Mouse (Mus musculus) layer of hippocampus, postnatal 14 days (tissue): ENCODE data around the gene Cx3cr1. TPM values are rescaled to one million over a fixed set of nuclear protein-coding genes. Genes with fewer than 3 reads are reported as not detected.
"Not testable (repeated sequence)": the region's sequence is repeated elsewhere in the genome, so short reads cannot be mapped to it uniquely, and the experiment has no call there.

Experiments used
- DNase-seq, 2 experiments: peaks; one replicate each; pipeline ENCODE4 v3.0.0; 2021 to 2022; ENCODE audit warnings: low spot score in 2 of 2, mixed read lengths in 1 of 2
- total RNA-seq, 2 experiments: library from RNA; stranded (reverse); gene quantifications; 2 replicates each; pipeline ENCODE4 v1.2.3; 2021

The Cx3cr1 gene
- total RNA-seq, 2 experiments from 2014 or later = 34.7 to 36.0 TPM

DNA sequence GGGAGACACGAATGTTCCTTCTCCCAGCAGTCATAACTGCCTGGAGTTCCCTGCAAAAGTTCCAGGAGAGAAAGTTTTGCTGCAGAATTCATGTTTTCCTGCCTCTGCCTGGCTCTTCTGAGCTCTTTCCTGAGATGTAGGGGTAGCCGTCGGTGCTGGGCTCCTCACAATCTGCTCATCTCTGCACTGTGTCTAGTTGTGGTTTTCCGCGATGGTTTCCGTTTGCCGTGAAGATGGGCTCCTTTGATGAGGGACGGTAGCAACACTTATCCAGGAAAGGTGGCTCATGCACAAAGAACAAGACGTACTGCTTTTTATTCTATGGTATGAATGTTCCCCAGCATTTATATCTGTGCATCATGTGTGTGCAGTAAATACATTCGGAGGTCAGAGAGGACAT lies 39.3 kb downstream of the Cx3cr1 start:
- DNase-seq = no peak

DNA sequence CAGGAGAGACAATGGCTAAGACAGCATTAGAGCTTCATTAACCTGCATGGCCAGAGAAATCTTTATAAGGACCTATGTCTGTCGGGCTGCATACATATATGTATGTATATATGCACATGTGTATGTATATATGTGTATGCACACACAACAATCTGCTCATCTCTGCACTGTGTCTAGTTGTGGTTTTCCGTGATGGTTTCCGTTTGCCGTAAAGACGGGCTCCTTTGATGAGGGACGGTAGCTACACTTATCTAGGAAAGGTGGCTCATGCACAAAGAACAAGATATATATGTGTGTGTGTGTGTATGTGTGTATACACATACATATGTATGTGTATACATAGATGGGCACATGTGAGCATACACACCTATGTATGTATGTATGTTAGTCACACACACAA lies 39.8 kb downstream of the Cx3cr1 start:
- DNase-seq = no peak

DNA sequence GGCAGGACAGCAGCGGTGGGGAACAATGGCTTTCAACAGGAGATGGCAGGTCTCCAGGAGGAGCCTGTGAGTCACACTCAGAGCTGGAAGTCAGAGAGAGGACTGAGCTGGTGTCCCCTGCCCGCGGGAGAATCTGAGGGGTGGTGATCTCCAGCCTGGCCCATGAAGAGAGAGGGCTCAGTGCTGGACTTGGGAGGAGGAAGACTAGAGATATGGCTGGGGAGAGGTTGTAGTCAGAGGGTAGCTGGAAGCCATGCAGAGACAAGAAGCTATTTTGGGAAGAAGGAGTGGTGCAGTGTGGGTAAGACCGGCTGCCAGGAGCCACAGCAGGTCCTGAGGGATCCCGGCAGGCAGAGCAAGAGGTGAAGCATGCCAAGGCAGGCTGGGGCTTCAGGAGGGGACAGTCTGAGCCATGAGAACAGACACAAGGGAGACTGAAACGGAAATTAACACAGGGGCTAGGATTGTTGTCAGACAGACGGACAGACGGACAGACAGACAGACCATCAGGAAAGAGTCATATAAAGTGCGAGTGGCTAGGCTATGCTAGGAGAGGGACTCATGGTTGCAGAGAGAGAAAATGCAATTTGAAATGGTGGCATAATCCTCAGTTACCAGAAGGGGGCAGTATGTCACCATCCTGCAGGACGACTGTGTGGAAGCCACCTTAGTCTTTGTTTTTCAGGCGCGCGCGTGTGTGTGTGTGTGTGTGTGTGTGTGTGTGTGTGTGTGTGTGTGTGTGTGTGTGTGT lies 42.1 kb downstream of the Cx3cr1 start:
- DNase-seq = peak; percentile 52 to 77

DNA sequence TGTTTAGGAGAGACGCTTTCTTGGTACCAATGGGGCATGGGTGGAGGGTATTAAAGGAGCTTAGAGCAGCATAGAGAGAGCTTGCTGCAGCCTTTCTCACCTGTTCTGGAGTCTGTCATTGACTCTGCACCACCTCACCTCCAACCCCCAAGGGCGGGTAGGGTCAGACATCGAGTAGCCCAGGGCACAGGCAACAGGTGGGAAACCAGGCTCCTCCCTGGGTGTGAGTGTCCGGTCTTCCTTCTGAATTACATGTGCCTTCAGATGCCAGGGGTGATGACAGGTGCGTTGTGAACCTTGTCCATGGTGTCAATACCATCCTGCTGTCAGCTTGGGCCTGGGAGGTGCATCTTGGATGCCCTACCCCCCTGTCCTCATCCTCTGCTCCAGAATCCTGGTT lies 45.1 kb downstream of the Cx3cr1 start:
- DNase-seq = no peak

DNA sequence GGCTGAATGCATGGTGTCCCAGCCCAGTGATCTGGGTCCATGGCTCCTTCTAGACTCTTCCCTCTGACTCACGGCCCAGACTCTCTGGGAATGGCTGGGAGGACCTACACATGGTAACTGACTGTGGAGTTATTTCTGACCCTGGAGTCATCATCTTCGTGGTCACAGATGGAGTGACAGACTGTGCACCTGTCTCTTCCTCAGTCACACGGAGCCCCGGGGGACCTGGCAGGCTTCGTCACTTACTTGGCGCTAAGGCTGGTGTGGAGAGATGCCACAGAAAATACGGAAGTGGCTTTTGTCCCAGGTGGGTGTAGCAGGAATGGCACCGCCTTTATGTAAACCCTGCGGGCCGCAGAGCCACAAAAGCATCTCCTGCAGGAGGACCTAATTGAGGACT lies 45.5 kb downstream of the Cx3cr1 start:
- DNase-seq = no peak

DNA sequence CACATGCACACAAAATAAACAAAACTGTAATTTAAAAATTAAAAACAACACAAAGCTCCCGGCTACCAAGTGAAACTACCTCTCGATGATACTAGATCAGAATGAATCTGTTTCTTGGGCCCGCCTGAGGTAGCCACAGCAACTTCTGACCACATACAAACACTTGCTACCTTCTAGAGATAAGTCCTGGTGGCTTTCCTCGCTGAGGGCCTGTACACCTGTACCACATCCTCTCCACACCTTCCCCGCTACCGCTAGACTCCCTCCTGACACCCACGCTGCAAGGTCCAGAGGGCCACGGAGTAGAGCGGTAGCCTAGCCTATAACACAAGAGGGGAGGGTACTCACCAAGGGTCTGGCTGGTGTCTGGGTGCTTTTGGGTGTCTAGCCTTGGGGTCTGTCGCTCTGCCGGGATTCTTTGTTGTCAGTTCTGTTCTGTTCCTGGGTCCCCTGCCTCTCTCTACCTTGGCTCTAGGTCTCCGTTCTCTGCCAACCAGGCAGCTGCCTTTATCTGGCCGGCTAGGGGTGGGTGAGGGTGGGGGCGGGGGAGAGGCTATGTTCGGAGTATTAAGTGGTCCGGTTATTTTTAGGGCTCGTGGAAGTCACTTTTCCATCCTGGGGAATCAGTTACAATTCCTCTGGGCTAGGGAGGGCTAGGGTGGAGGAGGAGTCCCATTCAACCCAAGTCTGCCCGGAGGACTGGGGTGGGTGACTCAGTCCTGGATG lies 46.4 kb downstream of the Cx3cr1 start, which contains the start of gene Xirp1:
Gene Xirp1, minus strand, starts transcription at position 513 of the 726 bp plus-strand sequence.
- DNase-seq = no peak

DNA sequence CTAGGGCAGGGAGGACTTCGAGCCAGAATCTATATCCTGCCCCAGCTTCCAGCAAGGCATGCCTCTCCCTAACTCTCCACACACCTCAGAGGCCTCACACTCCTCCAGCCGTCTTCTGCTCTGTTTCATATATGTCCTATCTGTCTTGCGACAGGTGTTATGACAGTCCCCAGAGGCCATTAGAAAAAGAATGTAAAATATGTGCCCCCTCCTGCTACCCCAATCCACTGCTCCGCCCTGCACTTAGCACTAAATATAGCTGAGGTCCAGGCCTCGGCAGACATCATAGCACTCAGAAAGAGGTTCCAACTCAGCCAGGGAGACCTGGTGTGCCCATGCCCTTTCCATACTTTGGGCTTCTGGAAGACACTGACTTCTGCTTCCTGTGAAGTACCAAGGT lies 48.5 kb downstream of the Cx3cr1 start:
- DNase-seq = no peak

DNA sequence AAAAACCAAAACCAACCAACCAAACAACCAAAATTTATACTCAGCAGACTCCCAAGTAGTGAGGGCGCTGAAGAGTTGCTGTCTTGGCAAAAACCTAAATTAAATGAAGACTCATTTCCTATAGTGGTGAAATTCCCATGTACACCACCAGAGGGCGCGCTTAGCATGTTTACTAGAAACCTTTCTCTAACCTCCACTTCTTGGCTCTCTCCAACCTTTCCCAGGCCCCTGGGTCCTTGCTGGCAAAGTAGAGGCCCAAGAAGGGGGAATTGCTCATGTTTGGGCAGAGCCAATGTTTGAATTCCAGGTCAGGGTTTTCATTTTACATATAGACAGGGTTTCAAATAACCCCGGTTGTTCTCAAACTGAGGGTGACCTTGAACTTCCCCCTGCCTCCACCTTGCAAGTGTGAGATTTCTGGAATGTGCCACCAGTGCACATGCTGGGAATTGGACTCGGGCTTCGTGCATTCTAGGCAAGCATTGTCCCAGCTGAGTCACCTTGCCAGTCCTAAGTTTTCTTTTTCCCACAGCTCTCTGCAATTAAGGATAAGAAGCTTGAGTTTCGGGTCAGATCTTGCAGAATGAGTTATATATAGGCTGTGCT lies 49.3 kb downstream of the Cx3cr1 start:
- DNase-seq = peak; percentile 68 to 80

DNA sequence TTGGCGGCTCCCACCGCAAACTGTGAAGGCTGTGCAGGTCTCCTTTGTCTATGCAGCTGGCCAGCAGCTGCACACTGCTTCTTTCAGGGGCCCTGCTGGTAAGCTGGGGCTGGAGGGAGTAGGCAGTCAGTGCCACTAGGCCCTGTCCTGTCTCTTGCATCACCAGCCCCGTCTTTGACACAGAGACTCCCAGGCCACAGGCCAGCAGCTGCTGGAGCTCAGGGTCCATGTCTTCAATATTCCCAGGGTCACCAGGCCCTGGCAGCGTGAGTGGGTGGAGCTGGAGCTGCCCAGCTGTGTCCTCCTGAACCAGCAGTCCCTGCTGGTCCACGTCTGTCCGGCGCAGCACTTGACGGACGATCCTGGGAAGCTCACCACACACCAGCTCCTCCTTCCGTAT lies 52.7 kb downstream of the Cx3cr1 start:
- DNase-seq = no peak

DNA sequence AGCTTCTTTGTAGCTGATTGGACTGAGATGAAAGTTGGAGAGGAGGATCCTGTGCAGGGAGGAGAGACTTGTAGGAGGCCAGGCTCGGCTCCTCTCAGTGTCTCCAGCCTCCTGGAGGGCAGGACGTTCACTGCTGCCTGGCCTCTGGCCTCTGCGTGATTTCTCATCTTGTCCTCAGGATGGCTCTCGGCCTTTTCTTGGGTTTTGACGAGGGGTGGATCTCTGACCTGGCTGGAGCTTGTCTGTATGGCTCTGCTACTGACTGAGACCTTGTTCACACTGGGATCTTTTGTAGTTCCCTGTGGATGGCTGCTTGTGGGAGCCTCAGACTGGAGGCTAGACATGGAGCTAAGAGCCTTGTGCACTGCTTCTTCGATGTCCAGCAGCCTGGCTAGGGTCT lies 54.9 kb downstream of the Cx3cr1 start:
- no peak for DNase-seq

DNA sequence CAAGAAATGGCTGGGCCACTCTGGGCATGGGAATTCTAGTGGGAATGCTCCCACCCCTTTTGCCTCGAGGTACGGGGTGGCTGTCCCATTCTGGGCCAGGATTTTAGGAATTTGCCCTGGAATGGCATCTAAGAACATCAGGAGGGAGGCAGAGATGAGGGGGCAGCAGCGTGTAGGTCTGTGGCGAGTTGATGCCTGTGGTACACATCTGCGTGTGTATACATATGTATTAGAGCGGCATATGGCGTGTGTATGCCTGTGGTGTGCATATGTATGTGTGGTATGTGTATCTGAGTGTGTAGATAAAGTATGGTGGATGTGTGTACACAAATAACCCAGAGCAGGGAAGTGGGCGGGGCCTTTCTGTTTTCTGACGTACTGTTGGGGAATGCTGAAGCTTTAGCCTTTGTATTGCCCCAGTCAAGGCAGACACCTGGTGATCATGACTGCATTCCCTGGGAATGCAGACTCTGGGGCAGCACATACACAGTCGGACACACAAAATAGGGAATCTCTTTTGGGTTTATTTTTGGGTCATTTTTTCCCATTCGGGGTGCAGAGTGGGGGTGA lies 56.3 kb downstream of the Cx3cr1 start:
- DNase-seq = no peak

DNA sequence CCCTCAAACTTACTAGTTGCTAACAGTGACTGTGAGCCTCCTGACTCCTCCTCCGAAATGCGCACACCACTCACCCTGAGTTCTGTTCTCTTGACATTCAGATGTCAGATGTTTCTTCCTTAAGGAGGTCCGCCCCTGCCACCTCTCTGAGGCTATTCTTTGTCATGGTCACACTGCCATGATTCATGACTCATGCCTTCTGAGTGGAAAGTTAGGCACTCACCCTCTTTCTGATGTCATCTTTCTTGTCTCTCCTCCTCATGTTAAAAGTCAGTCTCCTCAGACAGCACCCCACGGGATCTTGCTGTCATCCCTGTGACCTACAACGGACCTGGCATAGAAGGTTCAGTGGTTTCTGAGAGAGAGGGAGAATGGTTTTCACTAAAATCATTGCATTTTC lies 56.9 kb downstream of the Cx3cr1 start:
- no peak for DNase-seq

DNA sequence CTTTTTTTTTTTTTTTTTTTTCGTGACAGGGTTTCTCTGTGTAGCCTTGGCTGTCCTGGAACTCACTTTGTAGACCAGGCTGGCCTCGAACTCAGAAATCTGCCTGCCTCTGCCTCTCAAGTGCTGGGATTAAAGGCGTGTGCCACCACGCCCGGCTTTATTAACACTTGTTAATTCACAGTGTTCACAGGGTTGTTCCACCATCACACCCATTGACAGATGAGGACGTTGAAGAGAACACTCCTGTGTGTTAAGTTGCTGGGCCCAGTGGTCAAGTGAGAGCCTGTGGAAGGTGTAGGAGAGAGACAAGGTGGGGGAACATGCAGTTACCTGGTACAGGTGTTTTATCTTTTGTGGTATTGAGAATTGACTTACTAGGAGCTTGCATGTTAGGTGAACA lies 57.5 kb downstream of the Cx3cr1 start:
- DNase-seq = not testable (repeated sequence)

DNA sequence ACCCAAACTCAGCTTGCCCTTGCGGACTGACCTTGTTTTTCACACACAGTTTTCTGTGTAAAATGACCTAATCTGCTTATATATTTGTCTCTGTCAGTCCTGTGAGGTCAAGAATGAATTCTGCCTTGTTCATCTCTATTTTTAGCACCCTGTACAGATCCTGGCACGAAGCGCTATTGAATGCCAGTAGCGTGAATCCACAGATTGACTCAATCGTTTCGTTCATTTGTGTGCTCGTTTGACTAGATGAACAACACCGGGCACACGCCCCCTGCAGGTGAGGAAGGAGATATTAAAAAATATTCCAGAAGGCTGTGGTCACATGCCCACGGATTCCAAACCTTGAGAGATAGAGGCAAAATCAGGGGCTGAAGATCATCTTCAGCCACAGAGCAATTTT lies 58.1 kb downstream of the Cx3cr1 start:
- DNase-seq = peak; percentile 72 to 89

DNA sequence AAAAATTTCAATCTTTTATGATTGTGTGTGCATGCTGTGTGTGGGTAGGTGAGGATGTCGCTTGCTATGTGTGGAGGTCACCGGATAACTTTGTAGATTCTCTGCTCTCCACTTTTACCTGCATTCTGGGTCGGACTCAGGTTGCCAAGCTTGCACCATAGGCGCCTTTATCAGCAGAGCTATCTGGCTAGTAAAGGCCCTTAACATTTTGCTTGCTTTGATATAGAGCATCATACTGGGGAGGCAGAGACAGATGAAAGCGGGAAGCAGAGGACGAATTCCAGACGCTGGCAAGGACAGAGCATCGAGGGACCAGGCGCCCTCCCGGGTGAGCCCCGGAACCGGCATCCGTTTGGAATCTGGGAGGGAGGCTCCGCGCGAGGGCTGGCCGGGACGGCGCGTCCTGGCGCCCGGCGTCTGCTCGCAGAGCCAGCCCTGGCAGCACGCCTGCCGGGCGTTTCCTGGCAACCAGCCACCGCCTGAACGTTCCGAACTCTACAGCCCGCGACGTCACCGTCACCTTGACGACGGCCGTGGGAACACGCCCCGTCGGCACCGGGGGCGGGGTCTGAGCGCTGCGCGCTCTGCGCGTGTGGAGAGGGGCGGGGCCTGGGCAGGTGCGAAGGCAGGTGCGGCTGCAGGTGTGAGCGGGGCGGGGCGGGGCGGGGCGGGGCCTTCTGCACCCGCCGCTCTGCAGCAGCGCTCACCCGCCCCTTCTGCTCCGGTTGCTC lies 58.7 kb downstream of the Cx3cr1 start:
- DNase-seq = peak; percentile 98

DNA sequence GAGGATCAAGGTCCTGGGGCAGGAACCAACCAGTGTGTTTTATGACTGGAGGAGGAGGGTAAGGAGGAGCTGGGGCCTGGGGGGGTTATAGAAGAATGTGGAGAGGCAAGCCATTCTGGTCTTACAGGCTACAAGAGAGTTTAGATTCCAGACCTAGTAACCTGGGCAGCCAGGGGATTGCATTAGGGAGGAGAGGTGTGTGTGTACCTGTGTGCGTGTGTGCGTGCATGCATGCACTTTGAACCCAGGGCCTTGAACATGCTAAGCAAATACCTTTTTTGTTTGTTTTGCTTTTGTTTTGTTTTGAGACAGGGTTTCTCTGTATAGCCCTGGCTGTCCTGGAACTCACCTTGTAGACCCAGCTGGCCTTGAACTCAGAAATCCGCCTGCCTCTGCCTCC lies 59.8 kb downstream of the Cx3cr1 start:
- DNase-seq = no peak

DNA sequence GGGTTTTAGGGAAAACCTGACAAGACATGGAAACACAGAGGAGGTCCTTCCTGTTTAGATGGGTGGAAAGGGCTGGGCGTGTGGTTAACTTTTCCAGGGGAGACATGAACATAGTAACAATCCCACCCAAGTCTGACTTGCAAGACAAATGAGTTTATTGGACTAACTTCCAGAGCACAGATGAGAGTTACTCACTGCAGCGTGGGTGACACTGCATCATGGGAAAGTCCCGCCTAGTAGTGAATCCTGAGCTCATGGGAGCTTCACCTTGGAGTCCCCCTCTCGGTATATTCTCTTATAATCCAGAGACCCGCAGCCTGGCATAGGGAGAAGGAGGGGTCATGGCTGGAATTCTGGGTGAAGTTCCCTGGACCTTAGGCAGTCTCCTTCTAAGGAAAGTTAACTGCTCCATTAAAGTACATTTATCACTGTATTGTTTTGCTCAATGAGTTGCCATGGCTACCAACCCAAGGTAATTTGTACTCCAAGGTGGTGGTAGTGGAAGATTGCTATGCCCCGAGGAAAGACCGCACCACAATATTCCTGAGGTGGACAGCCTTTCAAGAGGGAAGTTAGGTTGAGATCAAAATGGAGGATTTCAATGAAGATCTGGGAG lies 60.3 kb downstream of the Cx3cr1 start:
- no peak for DNase-seq

DNA sequence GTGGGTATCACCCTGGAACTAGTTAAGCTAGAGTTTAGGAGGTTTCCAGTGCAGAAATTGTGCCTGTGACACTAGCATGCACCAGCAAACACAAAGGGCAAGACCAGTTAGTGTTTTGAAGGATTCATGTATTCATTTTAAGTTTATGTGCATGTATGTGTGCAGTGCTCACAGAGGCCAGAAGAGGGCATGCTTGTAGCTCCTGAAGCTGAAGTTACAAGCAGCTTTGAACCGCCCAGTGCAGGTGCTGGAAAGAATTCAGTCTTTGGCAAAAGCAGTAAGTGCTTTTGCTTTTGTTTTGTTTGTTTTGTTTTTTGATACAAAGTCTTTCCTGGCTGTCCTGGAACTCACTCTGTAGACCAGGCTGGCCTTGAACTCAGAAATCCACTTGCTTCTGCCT lies 61.8 kb downstream of the Cx3cr1 start:
- DNase-seq = no peak

DNA sequence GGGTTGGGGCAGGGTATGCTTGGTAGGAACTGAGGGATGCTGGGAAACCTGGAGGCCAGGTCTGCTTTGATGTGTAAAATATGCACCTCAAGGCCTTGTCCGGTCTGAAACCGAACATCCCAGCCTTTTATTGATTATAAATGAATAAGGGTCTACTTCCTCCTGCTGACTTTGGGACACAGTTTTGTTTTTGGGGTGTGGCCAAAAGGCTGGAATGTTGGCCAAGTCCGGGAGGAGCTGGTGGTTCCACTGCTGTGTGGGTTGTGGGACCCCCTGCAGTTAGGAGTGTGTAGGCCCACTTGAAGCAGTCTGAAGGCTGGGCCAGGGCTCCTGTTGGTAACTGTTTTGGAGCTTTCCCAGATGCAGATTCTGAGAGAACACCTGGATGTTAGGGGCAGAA lies 63.7 kb downstream of the Cx3cr1 start:
- DNase-seq = no peak

DNA sequence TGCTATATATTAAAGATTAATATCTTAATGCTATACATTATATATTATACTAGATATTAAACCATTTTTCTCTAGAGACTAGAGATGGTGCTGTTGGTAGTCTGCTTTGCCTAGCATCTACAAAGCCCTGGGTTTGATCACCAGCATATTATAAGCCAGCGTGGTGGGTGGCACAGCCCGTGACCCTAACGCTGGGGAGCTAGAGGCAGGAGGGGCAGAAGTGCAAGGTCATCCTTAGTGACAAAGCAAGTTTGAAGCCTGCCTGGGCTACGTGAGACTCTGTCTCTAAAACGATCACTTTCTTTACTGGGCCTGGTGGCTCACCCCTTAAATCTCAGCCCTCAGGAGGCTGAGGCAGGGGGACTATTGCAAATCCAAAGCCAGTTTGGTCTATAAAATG lies 66.8 kb downstream of the Cx3cr1 start:
- DNase-seq = no peak
